Mouse (Mus musculus): ENCODE results near the gene Naa80. TPM values are rescaled to one million over a fixed set of nuclear protein-coding genes. Genes with fewer than 3 reads are reported as not detected.

Gene Naa80
- total and polyA plus RNA-seq, 2 experiments from 2014 or later: 19.4 to 32.8 TPM

DNA sequence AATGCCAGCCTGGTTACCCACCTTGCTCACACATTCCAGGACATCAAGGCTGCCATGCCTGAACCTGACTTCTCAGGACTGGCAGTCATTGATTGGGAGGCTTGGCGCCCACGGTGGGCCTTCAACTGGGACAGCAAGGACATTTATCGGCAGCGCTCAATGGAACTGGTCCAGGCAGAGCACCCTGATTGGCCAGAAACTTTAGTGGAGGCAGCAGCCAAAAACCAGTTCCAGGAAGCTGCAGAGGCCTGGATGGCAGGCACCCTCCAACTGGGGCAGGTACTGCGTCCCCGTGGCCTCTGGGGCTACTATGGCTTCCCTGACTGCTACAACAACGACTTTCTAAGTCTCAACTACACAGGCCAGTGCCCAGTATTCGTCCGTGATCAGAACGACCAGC, 816 bp upstream of the Naa80 start:
- no peak overlapping the region for H3K4me2 ChIP-seq (ENCODE audit: low read depth, low read length)
- ATAC-seq: no peak
- peaks cover 9% of the 10 kb centered on the region; the same call in 1 of the 2 replicates for H3K4me1 ChIP-seq (ENCODE audit: insufficient read depth, low read length)
- peaks cover 7% of the 10 kb centered on the region; the same call in 1 of the 2 replicates for H3K36me3 ChIP-seq (ENCODE audit: insufficient read depth, low read length)
- no peaks in the 10 kb centered on the region for H3K27me3 ChIP-seq (ENCODE audit: insufficient read depth, low read length)
- WGBS: 91% methylated on average over 10 of the region's 10 CpGs
- DNase-seq (ENCODE audit: low spot score): no peak
- H3K4me3 ChIP-seq (ENCODE audit: low read length): no peak overlapping the region
- no peak for TF ChIP-seq CTCF (IDR thresholded peaks at IDR 0.05; ENCODE audit: low read depth)
- no peaks in the 10 kb centered on the region for H3K9me3 ChIP-seq (ENCODE audit: low read length)
- H3K9ac ChIP-seq (replicated peaks; ENCODE audit: low read length): no peak overlapping the region
- no peak overlapping the region for H3K27ac ChIP-seq

DNA sequence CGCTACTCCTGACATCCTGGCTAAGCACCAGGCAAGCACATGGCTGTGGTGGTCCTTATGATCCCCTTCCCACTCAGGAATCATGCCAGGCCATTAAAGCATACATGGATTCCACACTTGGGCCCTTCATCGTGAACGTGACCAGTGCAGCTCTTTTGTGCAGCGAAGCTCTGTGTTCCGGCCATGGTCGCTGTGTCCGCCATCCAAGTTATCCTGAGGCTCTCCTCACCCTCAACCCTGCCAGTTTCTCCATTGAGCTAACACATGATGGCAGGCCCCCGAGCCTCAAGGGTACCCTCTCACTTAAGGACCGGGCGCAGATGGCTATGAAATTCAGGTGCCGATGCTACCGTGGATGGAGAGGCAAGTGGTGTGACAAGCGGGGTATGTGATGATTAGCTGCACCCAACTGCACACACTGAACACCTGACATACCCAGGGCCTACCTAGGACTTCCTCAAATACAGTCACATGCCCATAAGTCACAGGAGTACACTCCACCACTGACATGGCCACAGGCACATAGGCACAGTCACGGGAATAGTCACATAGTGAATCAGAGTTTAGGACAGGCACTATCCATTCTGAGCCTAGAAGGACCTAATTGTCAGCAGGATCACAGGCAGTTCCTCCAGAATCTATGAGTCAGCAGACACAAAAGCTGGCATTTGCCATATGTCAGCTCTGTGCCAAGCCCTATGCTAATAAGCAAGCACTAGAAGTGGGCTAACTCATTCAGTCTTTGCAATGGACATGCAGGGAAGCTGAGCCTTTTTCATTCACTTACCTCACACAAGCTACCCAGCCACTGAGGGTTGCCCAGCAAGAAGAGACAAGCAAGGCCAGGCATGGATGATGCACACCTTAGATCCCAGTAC, 575 bp downstream of the Naa80 start:
- 85% methylated on average over 14 of the region's 14 CpGs for WGBS
- Histone ChIP-seq H3K27me3 (ENCODE audit: insufficient read depth, low read length) (no peaks in the 10 kb centered on the region), H3K4me1 (ENCODE audit: insufficient read depth, low read length) (peaks cover 9% of the 10 kb centered on the region; the same call in 1 of the 2 replicates), H3K9ac (replicated peaks; ENCODE audit: low read length) (no peak overlapping the region), H3K9me3 (ENCODE audit: low read length) (no peaks in the 10 kb centered on the region), H3K4me2 (ENCODE audit: low read depth, low read length) (no peak overlapping the region), H3K4me3 (ENCODE audit: low read length) (no peak overlapping the region), H3K27ac (peak overlapping the region; percentile 88), H3K36me3 (ENCODE audit: insufficient read depth, low read length) (peaks cover 11% of the 10 kb centered on the region; the same call in 1 of the 2 replicates)
- TF ChIP-seq CTCF (IDR thresholded peaks at IDR 0.05; ENCODE audit: low read depth): no peak
- ATAC-seq (no peak), DNase-seq (ENCODE audit: low spot score) (peak; percentile 15)

DNA sequence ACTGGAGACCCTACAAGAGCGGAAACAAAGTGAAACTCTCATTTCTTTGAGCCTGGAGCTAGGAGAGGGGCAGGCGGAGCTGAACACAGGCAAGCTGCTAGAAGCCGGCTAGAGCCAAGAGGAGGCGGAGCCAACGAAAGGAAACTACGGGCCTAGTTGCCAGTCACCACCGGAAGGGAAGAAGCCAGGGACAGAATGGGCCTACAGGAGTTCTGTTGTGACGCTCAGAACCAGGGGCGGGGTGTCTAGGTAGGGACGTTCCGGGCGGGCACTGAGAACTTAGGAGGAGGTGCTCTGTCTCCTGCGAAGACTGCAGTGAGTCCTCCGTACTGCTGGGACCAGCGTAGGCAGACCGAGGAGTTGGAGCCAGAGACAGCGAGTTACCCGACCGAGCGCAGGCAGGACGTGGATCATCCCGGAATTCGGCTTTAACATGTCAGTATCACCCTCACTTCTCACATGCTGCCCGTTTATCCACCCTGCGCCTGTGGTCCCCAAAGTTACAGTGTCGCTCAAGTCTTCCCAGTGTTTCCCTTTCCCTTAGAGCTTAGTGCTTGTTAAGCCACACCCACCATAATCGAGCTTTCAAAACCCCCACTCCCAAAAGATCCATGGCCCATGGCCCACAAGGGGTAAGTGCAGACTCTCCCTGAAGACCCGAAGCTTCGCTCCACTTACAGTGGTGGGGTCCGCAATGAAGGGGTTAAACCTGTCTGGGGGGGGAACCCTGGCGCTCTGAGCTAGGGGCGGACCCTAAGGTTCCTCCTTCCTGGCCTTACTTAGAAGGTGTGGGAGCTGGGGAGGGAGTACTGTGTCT, 2.0 kb downstream of the Naa80 start, which contains the start of gene Hyal3:
Gene Hyal3 (plus strand): TSS at position 318 of the 817 bp plus-strand sequence.
- no peak for TF ChIP-seq CTCF (IDR thresholded peaks at IDR 0.05; ENCODE audit: low read depth)
- DNase-seq (ENCODE audit: low spot score): peak; percentile 94
- Histone ChIP-seq H3K27ac (peak within 1 kb of the TSS; percentile 88), H3K4me2 (ENCODE audit: low read depth, low read length) (peak within 1 kb of the TSS; percentile 99), H3K27me3 (ENCODE audit: insufficient read depth, low read length) (no peaks in the 10 kb centered on the region), H3K36me3 (ENCODE audit: insufficient read depth, low read length) (peaks cover 8% of the 10 kb centered on the region; the same call in 1 of the 2 replicates), H3K4me3 (ENCODE audit: low read length) (peak within 1 kb of the TSS; percentile 56), H3K9ac (replicated peaks; ENCODE audit: low read length) (peak within 1 kb of the TSS; percentile 66), H3K4me1 (ENCODE audit: insufficient read depth, low read length) (peaks cover 9% of the 10 kb centered on the region; the same call in 1 of the 2 replicates), H3K9me3 (ENCODE audit: low read length) (no peaks in the 10 kb centered on the region)
- ATAC-seq: peak; percentile 84
- WGBS: 1% methylated on average over 32 of the region's 32 CpGs

DNA sequence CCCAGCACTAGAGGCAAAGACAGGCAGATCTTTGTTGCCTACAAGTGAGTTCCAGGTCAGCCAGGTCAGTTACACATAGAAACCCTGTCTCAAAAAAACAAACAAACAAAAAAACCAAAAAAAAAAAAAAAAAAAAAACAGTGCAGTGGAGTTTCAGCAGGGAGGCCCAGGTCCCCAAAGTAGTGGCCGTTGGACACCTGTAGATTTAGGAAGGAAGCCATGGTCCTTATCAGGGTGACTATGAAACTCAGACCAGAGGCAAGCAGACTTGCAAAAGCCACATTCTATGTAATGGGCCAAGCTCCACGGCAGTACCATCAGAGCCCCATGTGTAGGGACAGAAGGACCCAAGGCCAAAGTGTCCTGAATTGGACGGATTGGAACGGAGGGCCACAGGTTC, 2.9 kb downstream of the Naa80 start:
- peak overlapping the region; percentile 88; the same call in 1 of the 2 replicates for H3K27ac ChIP-seq
- H3K36me3 ChIP-seq (ENCODE audit: insufficient read depth, low read length): peaks cover 8% of the 10 kb centered on the region; the same call in 1 of the 2 replicates
- no peak for TF ChIP-seq CTCF (IDR thresholded peaks at IDR 0.05; ENCODE audit: low read depth)
- peak overlapping the region; percentile 56 for H3K4me3 ChIP-seq (ENCODE audit: low read length)
- H3K9me3 ChIP-seq (ENCODE audit: low read length): no peaks in the 10 kb centered on the region
- ATAC-seq: no peak
- H3K9ac ChIP-seq (replicated peaks; ENCODE audit: low read length): peak overlapping the region; percentile 66
- peak overlapping the region; percentile 99 for H3K4me2 ChIP-seq (ENCODE audit: low read depth, low read length)
- H3K4me1 ChIP-seq (ENCODE audit: insufficient read depth, low read length): peaks cover 9% of the 10 kb centered on the region; the same call in 1 of the 2 replicates
- WGBS: 85% methylated on average over 4 of the region's 4 CpGs
- no peaks in the 10 kb centered on the region for H3K27me3 ChIP-seq (ENCODE audit: insufficient read depth, low read length)
- DNase-seq (ENCODE audit: low spot score): no peak

DNA sequence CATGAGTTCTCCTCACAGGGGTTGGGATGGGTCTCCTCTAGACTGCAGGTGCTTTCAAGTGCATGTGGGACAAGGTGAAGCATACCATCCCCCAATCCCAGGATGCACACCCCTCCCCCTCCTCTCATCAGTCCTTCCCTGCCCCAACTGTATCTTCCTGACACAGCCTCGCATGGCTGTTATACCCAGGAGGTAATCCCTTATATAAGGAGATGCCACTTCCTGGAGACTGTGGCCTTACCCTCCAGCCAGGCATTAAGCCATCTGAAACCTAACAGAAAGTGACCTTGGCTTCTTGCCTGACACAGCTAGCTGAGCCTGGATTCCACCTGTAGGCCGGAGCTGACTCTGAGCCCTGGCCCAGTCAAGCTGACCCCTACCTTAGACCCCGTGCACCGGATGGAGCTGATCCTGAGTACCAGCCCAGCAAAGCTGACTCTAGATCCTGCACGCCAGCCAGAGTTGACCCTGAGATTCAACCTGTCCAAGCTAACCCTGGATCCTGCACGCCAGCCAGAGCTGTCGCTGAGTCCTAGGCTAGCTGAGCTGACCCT, 3.9 kb downstream of the Naa80 start:
- Histone ChIP-seq H3K4me3 (ENCODE audit: low read length) (no peak overlapping the region), H3K4me2 (ENCODE audit: low read depth, low read length) (no peak overlapping the region), H3K36me3 (ENCODE audit: insufficient read depth, low read length) (peaks cover 8% of the 10 kb centered on the region; the same call in 1 of the 2 replicates), H3K4me1 (ENCODE audit: insufficient read depth, low read length) (peaks cover 9% of the 10 kb centered on the region; the same call in 1 of the 2 replicates), H3K9me3 (ENCODE audit: low read length) (no peaks in the 10 kb centered on the region), H3K27ac (no peak overlapping the region), H3K27me3 (ENCODE audit: insufficient read depth, low read length) (no peaks in the 10 kb centered on the region), H3K9ac (replicated peaks; ENCODE audit: low read length) (no peak overlapping the region)
- 87% methylated on average over 7 of the region's 7 CpGs for WGBS
- DNase-seq (ENCODE audit: low spot score) (no peak), ATAC-seq (no peak)
- no peak for TF ChIP-seq CTCF (IDR thresholded peaks at IDR 0.05; ENCODE audit: low read depth)

DNA sequence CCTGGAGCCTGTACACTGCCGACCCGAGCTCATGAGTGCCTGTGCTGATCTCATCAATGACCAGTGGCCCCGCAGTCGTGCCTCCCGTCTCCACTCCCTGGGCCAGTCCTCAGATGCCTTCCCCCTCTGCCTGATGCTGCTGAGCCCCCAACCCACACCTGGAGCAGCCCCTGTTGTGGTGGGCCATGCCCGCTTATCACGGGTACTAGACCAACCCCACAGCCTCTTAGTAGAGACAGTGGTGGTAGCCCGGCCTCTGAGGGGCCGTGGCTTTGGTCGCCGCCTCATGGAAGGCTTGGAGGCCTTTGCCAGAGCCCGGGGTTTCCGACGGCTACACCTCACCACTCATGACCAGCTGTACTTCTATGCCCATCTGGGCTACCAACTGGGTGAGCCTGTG, 4.5 kb downstream of the Naa80 start:
- DNase-seq (ENCODE audit: low spot score) (no peak), ATAC-seq (no peak)
- WGBS: 89% methylated on average over 14 of the region's 14 CpGs

More for the DNA sequence above, 4.5 kb downstream of the Naa80 start:
- Histone ChIP-seq H3K9me3 (ENCODE audit: low read length) (no peaks in the 10 kb centered on the region), H3K4me3 (ENCODE audit: low read length) (no peak overlapping the region), H3K4me1 (ENCODE audit: insufficient read depth, low read length) (peaks cover 14% of the 10 kb centered on the region; the same call in 1 of the 2 replicates), H3K36me3 (ENCODE audit: insufficient read depth, low read length) (peaks cover 8% of the 10 kb centered on the region; the same call in 1 of the 2 replicates), H3K9ac (replicated peaks; ENCODE audit: low read length) (no peak overlapping the region), H3K27me3 (ENCODE audit: insufficient read depth, low read length) (no peaks in the 10 kb centered on the region), H3K27ac (no peak overlapping the region), H3K4me2 (ENCODE audit: low read depth, low read length) (no peak overlapping the region)
- no peak for TF ChIP-seq CTCF (IDR thresholded peaks at IDR 0.05; ENCODE audit: low read depth)
